Mouse (Mus musculus): ENCODE data around the gene March10. TPM values are rescaled to one million over a fixed set of nuclear protein-coding genes. Genes with fewer than 3 reads are reported as not detected.
A peak's percentile ranks its signal among the peaks of the same experiment; 100 is the strongest.

March10 gene
- polyA plus RNA-seq, 1 experiment from 2014 or later: 0.38 TPM

DNA sequence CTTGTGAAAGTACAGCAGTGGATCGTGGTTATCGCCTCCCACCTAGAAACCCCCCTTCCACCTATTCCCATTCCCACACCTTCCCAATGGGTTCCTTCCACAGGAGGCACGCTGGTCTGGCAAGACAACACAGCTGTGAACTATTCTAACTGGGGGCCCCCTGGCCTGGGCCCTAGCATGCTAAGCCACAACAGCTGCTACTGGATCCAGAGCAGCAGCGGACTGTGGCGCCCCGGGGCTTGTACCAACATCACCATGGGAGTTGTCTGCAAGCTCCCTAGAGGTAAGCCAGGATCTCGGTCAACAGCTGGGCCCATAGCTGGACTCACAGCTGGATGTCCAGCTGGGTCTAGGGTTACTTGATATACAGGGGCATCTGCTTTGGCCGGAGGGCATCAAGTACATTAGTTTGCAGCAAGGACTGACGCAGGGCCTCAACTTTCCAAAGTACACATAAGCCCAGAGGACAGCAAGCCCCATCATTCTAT is 108.0 kb downstream of the March10 start:
- peaks cover 21% of the 10 kb centered on the region for H3K36me3 ChIP-seq (ENCODE audit: control insufficient read depth, insufficient read depth, low read length)
- no peak overlapping the region for H3K4me2 ChIP-seq (ENCODE audit: low read depth, low read length)
- ATAC-seq (ENCODE audit: low read depth): no peak
- 93% methylated on average over 9 of the region's 9 CpGs for WGBS
- H3K27me3 ChIP-seq (ENCODE audit: control insufficient read depth, insufficient read depth, low read depth, low read length): no peaks in the 10 kb centered on the region
- H3K9ac ChIP-seq (ENCODE audit: low read length): no peak overlapping the region
- H3K27ac ChIP-seq (ENCODE audit: low read length): no peak overlapping the region
- no peaks in the 10 kb centered on the region for H3K9me3 ChIP-seq (ENCODE audit: control insufficient read depth, low read length)
- H3K4me1 ChIP-seq (replicated peaks; ENCODE audit: control insufficient read depth, insufficient read depth, low read length): peaks cover 20% of the 10 kb centered on the region
- H3K4me3 ChIP-seq (ENCODE audit: low read length): no peak overlapping the region

DNA sequence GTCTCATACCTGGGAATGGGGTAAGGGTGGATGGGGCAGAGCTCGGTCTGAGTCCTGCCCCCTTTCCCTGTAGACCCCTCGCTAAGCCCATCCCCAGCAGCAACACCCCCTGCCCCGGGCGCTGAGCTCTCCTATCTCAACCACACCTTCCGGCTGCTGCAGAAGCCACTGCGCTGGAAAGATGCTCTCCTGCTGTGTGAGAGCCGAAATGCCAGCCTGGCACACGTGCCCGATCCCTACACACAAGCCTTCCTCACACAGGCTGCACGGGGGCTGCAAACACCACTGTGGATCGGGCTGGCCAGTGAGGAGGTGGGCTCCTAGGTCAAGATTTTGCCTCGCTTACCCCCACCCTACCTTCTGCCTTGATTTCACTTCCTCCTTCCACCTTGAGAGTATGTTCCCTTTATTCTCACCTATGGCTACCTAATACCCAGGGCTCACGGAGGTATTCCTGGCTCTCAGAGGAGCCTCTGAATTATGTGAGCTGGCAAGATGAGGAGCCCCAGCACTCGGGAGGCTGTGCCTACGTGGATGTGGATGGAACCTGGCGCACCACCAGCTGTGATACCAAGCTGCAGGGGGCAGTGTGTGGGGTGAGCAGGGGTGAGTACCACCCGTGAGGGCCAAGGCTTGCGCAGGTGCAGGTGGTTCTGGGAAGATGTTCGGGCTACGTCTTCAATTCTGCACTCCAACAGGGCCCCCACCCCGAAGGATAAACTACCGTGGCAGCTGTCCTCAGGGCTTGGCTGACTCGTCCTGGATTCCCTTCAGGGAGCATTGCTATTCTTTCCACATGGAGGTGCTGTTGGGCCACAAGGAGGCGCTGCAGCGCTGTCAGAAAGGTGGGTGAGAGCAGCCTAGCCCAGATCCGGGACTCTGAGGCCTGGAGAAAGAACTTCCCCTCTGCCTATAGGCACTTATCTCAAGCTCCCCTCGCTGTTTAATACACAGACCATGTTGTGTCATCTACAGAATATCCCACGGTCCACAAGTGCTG is 109.1 kb downstream of the March10 start:
- ATAC-seq (ENCODE audit: low read depth): peak; percentile 56
- H3K36me3 ChIP-seq (ENCODE audit: control insufficient read depth, insufficient read depth, low read length): peaks cover 27% of the 10 kb centered on the region
- no peak overlapping the region for H3K9ac ChIP-seq (ENCODE audit: low read length)
- H3K4me3 ChIP-seq (ENCODE audit: low read length): no peak overlapping the region
- no peaks in the 10 kb centered on the region for H3K27me3 ChIP-seq (ENCODE audit: control insufficient read depth, insufficient read depth, low read depth, low read length)
- peaks cover 9% of the 10 kb centered on the region for H3K4me1 ChIP-seq (replicated peaks; ENCODE audit: control insufficient read depth, insufficient read depth, low read length)
- H3K9me3 ChIP-seq (ENCODE audit: control insufficient read depth, low read length): no peaks in the 10 kb centered on the region
- H3K27ac ChIP-seq (ENCODE audit: low read length): no peak overlapping the region
- H3K4me2 ChIP-seq (ENCODE audit: low read depth, low read length): no peak overlapping the region
- 54% methylated on average over 28 of the region's 28 CpGs for WGBS

DNA sequence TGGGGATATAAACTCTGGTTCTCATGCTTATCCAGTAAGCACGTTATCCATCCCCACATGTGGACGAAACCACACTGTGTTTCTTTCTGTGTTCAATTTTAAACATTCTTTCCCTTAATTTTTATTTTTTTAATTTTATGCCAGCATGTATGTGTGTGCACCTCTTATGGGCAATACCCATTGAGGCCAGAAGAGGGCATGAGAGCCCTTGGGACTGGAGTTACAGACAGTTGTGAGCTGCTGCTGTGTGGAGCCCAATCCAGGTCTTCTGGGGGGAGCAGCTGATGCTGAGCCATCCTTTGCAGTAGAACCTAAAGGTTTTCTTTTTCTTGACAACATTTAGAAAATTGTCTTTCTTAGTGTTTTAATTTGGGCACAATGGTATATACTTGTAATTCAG is 111.3 kb downstream of the March10 start:
- H3K27ac ChIP-seq (ENCODE audit: low read length): no peak overlapping the region
- no peak overlapping the region for H3K4me2 ChIP-seq (ENCODE audit: low read depth, low read length)
- no peaks in the 10 kb centered on the region for H3K4me1 ChIP-seq (replicated peaks; ENCODE audit: control insufficient read depth, insufficient read depth, low read length)
- peaks cover 46% of the 10 kb centered on the region for H3K36me3 ChIP-seq (ENCODE audit: control insufficient read depth, insufficient read depth, low read length)
- no peaks in the 10 kb centered on the region for H3K9me3 ChIP-seq (ENCODE audit: control insufficient read depth, low read length)
- no peaks in the 10 kb centered on the region for H3K27me3 ChIP-seq (ENCODE audit: control insufficient read depth, insufficient read depth, low read depth, low read length)
- no peak for ATAC-seq (ENCODE audit: low read depth)
- WGBS: 82% methylated on average over 2 of the region's 2 CpGs
- no peak overlapping the region for H3K9ac ChIP-seq (ENCODE audit: low read length)
- H3K4me3 ChIP-seq (ENCODE audit: low read length): no peak overlapping the region

DNA sequence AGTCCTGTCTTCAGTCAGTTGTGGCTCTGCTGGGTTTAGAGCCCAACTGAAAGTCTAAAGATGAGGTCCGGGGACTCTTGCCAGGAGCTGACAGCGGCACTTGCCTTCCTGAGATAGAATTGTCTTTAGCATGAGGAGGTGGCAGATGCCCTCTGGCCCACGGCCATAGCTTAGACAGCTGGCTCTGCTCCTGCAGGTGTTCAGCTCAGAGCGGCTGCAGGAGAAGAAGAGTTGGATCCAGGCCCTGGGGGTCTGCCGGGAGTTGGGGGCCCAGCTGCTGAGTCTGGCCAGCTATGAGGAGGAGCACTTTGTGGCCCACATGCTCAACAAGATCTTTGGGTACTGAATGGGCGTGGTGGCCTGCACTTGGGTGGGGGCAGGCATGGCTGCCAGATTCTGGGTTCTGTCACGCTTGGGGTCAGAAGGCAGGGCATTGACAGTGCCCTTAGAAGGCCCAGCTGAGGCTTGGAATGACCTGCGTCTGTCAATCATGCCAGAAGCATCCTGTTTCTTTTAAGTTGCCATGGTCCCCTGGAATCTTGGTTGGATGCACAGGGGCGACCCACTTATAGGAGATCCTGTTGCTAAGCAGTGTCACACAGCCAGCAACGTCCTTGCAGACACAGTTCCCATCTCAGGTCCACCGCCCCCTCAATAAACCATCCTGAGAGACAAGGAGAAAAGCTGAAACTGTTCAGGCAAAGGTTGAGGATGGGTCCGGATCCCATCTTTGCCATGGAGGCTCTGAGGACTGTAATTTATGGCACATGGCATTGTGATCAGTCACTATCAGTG is 117.7 kb downstream of the March10 start:
- 68% methylated on average over 12 of the region's 12 CpGs for WGBS
- no peaks in the 10 kb centered on the region for H3K27me3 ChIP-seq (ENCODE audit: control insufficient read depth, insufficient read depth, low read depth, low read length)
- H3K4me1 ChIP-seq (replicated peaks; ENCODE audit: control insufficient read depth, insufficient read depth, low read length): peaks cover 6% of the 10 kb centered on the region
- H3K9ac ChIP-seq (ENCODE audit: low read length): no peak overlapping the region
- H3K9me3 ChIP-seq (ENCODE audit: control insufficient read depth, low read length): no peaks in the 10 kb centered on the region
- ATAC-seq (ENCODE audit: low read depth): no peak
- H3K4me2 ChIP-seq (ENCODE audit: low read depth, low read length): no peak overlapping the region
- H3K36me3 ChIP-seq (ENCODE audit: control insufficient read depth, insufficient read depth, low read length): peaks cover 34% of the 10 kb centered on the region
- H3K27ac ChIP-seq (ENCODE audit: low read length): no peak overlapping the region
- H3K4me3 ChIP-seq (ENCODE audit: low read length): no peak overlapping the region

DNA sequence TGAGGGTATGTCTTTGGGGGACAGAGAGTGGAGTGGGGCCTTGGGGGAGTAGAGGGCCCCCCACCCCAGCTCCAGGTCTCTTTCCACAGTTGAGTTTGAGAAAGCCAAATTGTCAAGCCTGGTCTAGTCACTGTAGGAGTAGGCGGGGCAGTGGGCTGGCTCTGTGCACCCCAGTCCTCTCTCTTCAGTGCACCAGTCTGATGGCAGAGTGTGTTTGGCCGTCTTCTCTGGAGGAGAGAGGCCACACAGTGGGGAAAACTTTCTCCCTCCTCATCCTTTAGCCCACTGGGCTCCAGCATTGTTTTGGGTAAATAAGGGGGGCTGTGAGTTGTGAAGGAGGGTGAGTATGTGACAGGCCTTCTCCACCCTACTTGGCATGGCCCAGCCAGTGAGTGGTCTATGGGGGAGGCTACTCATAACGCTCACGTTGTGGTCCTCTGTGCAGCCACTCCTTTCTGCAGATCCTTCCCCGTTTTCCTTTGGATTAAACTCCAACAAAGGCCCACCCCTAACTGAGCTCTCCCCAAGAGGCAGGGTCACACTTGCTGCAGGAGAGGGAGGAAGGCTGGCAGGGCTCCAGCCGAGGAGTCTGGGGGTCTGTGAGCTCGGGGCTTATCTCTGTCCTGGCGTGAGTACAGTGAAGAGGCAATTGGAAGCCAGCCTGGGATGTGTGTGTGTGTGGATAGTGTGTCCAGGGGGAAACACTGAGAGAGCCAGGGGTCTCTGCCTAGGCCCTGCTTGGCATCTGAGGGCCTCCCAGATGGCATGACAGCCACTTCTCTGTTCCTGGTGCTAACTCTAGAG is 122.5 kb downstream of the March10 start:
- peak; percentile 85 for ATAC-seq (ENCODE audit: low read depth)
- Histone ChIP-seq H3K36me3 (ENCODE audit: control insufficient read depth, insufficient read depth, low read length) (peaks cover 10% of the 10 kb centered on the region), H3K27me3 (ENCODE audit: control insufficient read depth, insufficient read depth, low read depth, low read length) (no peaks in the 10 kb centered on the region), H3K27ac (ENCODE audit: low read length) (peak overlapping the region; percentile 41), H3K4me3 (ENCODE audit: low read length) (no peak overlapping the region), H3K9ac (ENCODE audit: low read length) (0 out of 2 replicates have a peak overlapping the region, but pooled peaks have one; percentile 9), H3K4me1 (replicated peaks; ENCODE audit: control insufficient read depth, insufficient read depth, low read length) (peaks cover 21% of the 10 kb centered on the region), H3K4me2 (ENCODE audit: low read depth, low read length) (no peak overlapping the region), H3K9me3 (ENCODE audit: control insufficient read depth, low read length) (no peaks in the 10 kb centered on the region)
- WGBS: 26% methylated on average over 8 of the region's 8 CpGs

DNA sequence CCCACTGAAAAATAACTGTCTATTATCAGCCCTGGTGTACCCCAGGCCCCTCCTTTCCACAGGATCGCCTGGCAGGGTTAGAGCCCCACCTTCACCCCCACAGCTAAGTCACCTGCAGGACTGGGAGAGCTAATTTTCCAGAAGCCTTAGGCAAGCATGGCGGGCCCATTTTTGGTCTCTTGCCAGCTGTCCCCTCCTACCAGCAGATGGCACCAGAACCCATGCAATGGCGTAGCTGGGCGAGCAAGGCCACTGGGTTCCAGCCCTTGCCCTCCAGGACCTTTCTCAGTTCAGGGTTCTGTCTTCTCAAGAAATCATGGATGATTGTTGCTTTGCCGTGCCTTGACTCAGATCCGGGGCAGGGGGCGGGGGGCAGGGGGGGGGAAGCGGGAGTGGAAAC is 124.1 kb downstream of the March10 start:
- ATAC-seq (ENCODE audit: low read depth): no peak
- WGBS: 59% methylated on average over 8 of the region's 8 CpGs

DNA sequence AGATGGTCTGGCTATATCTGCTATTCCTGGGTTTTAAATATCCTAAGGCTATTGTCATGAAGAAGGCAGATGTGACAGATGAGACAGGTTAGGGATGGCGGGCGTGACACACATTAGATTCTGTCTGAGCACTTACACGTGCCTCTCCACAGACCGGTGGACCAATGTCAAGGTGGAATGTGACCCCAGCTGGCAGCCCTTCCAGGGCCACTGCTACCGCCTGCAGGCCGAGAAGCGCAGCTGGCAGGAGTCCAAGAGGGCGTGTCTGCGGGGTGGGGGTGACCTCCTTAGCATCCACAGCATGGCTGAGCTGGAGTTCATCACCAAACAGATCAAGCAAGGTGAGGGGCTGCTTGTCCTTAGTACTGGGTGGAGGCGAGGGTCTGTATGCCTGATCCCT is 124.8 kb downstream of the March10 start:
- no peak overlapping the region for H3K4me2 ChIP-seq (ENCODE audit: low read depth, low read length)
- no peaks in the 10 kb centered on the region for H3K9me3 ChIP-seq (ENCODE audit: control insufficient read depth, low read length)
- H3K4me1 ChIP-seq (replicated peaks; ENCODE audit: control insufficient read depth, insufficient read depth, low read length): peaks cover 21% of the 10 kb centered on the region
- 24% methylated on average over 10 of the region's 10 CpGs for WGBS
- no peak overlapping the region for H3K9ac ChIP-seq (ENCODE audit: low read length)
- H3K27me3 ChIP-seq (ENCODE audit: control insufficient read depth, insufficient read depth, low read depth, low read length): no peaks in the 10 kb centered on the region
- H3K36me3 ChIP-seq (ENCODE audit: control insufficient read depth, insufficient read depth, low read length): peaks cover 8% of the 10 kb centered on the region
- no peak overlapping the region for H3K27ac ChIP-seq (ENCODE audit: low read length)
- H3K4me3 ChIP-seq (ENCODE audit: low read length): no peak overlapping the region
- ATAC-seq (ENCODE audit: low read depth): 0 out of 2 replicates have a peak, but pooled peaks have one; percentile 16

More for the DNA sequence above, 124.1 kb downstream of the March10 start:
- no peak overlapping the region for H3K9ac ChIP-seq (ENCODE audit: low read length)
- H3K4me2 ChIP-seq (ENCODE audit: low read depth, low read length): no peak overlapping the region
- H3K9me3 ChIP-seq (ENCODE audit: control insufficient read depth, low read length): no peaks in the 10 kb centered on the region
- H3K4me1 ChIP-seq (replicated peaks; ENCODE audit: control insufficient read depth, insufficient read depth, low read length): peaks cover 21% of the 10 kb centered on the region
- H3K27ac ChIP-seq (ENCODE audit: low read length): no peak overlapping the region
- no peak overlapping the region for H3K4me3 ChIP-seq (ENCODE audit: low read length)
- no peaks in the 10 kb centered on the region for H3K27me3 ChIP-seq (ENCODE audit: control insufficient read depth, insufficient read depth, low read depth, low read length)
- H3K36me3 ChIP-seq (ENCODE audit: control insufficient read depth, insufficient read depth, low read length): peaks cover 11% of the 10 kb centered on the region

DNA sequence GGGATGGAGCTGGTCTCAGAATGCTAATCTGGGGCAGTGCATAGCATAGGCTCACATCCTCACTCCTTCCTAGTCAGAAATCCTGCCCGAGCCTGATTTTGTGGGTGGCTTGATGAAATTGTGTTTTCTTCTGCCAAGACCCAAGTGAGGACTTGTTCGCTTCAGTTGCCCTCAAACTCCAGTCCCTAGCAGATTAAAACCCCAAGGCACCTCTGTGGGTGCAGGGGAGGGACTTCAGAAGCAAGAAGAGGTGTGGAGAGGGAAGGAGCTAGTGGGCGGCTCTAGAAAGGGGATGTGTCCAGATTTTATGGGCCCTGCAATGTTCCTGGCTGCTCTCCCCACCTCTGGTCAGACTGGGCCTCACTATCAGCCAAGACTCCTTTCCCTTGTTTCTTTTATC is 125.4 kb downstream of the March10 start:
- no peak for ATAC-seq (ENCODE audit: low read depth)
- H3K4me3 ChIP-seq (ENCODE audit: low read length): no peak overlapping the region
- no peaks in the 10 kb centered on the region for H3K9me3 ChIP-seq (ENCODE audit: control insufficient read depth, low read length)
- peaks cover 21% of the 10 kb centered on the region for H3K4me1 ChIP-seq (replicated peaks; ENCODE audit: control insufficient read depth, insufficient read depth, low read length)
- peaks cover 6% of the 10 kb centered on the region for H3K36me3 ChIP-seq (ENCODE audit: control insufficient read depth, insufficient read depth, low read length)
- H3K9ac ChIP-seq (ENCODE audit: low read length): no peak overlapping the region
- no peak overlapping the region for H3K27ac ChIP-seq (ENCODE audit: low read length)
- H3K4me2 ChIP-seq (ENCODE audit: low read depth, low read length): no peak overlapping the region
- 82% methylated on average over 3 of the region's 3 CpGs for WGBS
- H3K27me3 ChIP-seq (ENCODE audit: control insufficient read depth, insufficient read depth, low read depth, low read length): no peaks in the 10 kb centered on the region
